Mouse (Mus musculus) cortical plate, adult 2 months (tissue): ENCODE results near the gene Hibadh. TPM values are rescaled to one million over a fixed set of nuclear protein-coding genes. Genes with fewer than 3 reads are reported as not detected.

Source experiments
- H3K27ac ChIP-seq: fragments of 200-500 bp; 2 replicates; pipeline ENCODE4 v1.5.1; 2012; ENCODE audit warnings: low read length, control low read depth, inconsistent platforms; ENCODE audit not compliant: insufficient read depth
- H3K4me1 ChIP-seq: fragments of 200-500 bp; 2 replicates; pipeline ENCODE4 v1.6.1; 2011; ENCODE audit warnings: low read length; ENCODE audit not compliant: control insufficient read depth, insufficient read depth
- H3K4me3 ChIP-seq: fragments of 200-500 bp; 2 replicates; pipeline ENCODE4 v1.5.1; 2011; ENCODE audit warnings: mild to moderate bottlenecking, low read length, control low read depth; ENCODE audit not compliant: insufficient read depth
- CTCF ChIP-seq: fragments of 200-500 bp; IDR thresholded peaks from 2 replicates; pipeline ENCODE4 v1.5.1; 2011; ENCODE audit warnings: mild to moderate bottlenecking, control low read depth, low read length; ENCODE audit not compliant: insufficient read depth; ENCODE audit errors: extremely low read depth
- POLR2A ChIP-seq: fragments of 200-500 bp; IDR thresholded peaks from 2 replicates; pipeline ENCODE4 v1.6.1; 2011; ENCODE audit warnings: mild to moderate bottlenecking, low read length, control low read depth; ENCODE audit not compliant: insufficient read depth; ENCODE audit errors: extremely low read depth
- polyA plus RNA-seq: library from polyadenylated mRNA; depleted of rRNA; stranded (reverse); fragments of >200 nt; gene quantifications from 2 replicates; pipeline ENCODE4 v1.2.3, GENCODE M21; 2012; rRNA removed

Hibadh gene
- polyA plus RNA-seq, 1 experiment: 55.8 TPM

DNA sequence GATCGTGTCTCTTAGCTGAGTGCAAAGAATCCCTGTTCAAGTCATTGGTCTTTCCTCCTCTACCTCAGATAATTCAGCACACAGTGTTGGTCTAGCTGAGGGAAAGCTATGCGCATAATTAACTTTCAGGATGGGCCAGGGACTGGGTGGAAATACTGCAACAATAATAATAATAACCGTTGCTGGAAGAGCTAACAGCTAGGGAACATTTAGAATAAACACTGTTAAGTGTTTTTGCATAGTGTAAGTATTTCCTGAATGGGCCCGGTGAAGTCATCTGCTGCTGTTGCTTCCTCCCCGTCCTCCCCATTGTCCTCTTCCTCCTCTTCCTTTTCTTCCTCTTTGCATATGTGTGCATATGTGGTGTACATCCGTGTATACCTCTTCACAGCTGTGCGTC, 132.2 kb downstream of the Hibadh start:
- 0 out of 2 replicates have a peak, but pooled peaks cover 1% of the 10 kb centered on the region for H3K4me1 ChIP-seq
- no peak overlapping the region for H3K27ac ChIP-seq
- TF ChIP-seq CTCF: no peak
- no peak overlapping the region for H3K4me3 ChIP-seq

DNA sequence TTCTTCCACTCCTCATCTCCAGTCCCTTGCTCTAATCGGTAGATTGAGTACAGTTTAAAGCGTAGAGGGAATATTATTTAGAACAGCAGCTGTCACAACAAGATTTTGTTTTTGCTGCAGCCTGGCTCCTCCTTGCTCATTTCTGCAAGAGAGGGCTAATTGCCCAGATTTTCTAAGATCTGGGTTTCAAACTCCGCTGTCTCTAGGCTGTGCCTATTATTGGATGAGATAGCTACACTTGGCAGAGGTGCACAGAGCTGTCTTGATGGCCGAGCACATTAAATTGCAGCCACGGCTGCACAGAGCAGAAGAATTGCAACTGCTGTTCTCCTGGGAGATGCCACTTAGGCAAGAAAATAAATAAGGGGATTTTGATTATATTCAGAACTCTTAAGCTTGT, 133.0 kb downstream of the Hibadh start:
- Histone ChIP-seq H3K4me3 (no peak overlapping the region), H3K4me1 (0 out of 2 replicates have a peak, but pooled peaks cover 1% of the 10 kb centered on the region), H3K27ac (no peak overlapping the region)
- TF ChIP-seq POLR2A (no peak), CTCF (no peak)

DNA sequence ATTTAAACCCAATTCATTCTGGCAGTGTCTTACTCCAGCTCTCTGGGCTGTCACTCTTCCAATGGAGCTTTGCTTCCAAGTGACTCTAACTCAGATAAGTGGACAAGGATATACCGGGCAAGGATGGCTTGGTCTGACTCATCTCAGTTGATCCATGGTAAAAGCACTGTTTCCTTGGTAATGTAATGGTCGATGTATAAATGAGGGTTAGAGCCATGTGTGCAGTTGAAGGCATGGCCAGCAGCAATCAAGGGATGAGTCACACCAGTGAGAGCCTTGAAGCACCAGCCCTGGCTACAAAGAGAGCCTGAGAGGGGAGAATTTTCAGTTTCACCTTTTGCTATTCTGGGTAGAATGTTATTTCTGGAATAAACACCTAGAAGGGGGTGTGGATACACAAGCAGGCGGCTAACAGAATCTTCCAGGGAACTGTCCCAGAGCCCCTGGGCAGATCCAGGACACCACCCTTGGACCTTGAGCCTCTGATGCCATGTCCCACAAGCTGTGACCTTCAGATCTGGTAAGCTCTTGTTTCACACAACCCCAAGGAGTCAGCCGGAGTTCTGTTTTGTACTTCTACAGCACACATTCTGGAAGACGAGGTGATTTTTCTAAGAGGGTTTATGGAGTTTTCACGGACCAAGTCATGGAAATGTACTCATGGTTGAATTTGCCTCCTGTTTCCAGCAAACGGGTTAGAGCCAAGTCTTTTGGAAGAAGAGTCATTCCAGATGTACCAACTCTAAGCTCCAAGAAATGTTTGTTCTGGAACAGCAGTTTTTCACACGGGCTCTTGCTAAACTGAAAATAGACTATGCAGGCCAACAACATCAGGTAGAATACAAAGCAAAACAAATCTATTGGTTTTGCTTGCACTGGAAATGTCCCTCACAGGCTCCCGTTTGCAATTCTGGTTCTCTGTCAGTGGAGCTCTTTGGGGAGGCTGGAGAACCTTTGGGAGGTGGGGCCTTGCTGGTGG, 134.1 kb downstream of the Hibadh start:
- TF ChIP-seq POLR2A: no peak
- TF ChIP-seq CTCF: no peak
- Histone ChIP-seq H3K4me1 (0 out of 2 replicates have a peak, but pooled peaks cover 1% of the 10 kb centered on the region), H3K4me3 (no peak overlapping the region)

DNA sequence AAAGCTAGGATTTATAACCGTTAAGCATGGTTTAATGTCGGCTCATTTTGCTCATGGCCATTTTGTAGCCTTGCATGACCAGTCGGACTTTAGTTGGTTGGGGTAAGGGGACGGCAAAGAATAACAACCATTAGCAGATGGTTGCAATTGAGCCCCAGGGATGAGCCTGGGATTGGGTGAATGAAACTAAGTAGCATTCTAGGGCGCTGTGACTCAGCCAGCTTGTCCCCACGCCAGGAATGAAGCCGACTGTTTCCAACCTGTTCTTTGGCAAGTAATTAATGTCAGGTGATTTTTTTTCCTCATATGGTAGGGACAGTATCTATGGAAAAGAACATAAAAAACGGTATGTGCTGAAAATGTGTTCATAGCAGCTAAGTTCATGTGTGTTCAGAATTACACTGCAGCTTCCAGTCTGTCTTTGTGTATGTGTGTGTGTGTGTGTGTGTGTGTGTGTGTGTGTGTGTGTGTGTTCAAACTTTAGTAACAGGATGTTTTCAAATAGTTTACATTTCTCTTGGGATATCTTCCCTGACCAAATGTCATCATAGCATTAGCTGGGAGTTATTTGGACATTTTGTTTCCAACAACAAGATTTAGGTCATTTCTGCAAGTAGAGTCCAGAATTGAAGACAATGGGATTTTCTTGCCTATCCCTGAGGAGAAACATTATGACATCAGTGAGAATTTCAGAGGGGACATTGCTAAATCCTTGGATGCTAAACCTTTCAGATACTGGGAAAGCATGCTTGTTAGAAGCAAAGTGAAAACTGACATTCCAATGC, 135.3 kb downstream of the Hibadh start:
- Histone ChIP-seq H3K27ac (no peak overlapping the region), H3K4me3 (no peak overlapping the region), H3K4me1 (0 out of 2 replicates have a peak, but pooled peaks cover 1% of the 10 kb centered on the region)
- TF ChIP-seq CTCF (no peak), POLR2A (no peak)

More for the DNA sequence above, 134.1 kb downstream of the Hibadh start:
- no peak overlapping the region for H3K27ac ChIP-seq

DNA sequence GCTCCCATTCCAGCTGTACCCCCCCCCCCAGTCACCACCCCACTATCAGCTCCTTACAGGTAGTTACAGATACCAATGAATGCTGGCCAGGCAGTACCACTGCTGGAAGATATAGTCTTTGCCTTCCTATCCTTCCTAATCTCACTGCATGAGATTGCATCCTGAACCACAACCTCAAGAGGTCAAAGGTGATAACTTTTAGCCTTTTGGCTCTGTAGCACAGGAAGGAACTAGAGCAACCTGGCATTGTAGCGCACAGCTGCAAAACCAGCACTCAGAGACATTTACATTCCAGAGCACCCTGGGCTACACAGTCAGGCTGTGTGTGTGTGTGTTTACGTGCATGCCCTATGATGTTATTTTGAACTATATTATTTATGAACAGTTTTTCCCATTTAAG, 137.2 kb downstream of the Hibadh start:
- TF ChIP-seq CTCF (no peak), POLR2A (no peak)
- no peak overlapping the region for H3K4me3 ChIP-seq
- no peak overlapping the region for H3K27ac ChIP-seq
- H3K4me1 ChIP-seq: 0 out of 2 replicates have a peak, but pooled peaks cover 1% of the 10 kb centered on the region

DNA sequence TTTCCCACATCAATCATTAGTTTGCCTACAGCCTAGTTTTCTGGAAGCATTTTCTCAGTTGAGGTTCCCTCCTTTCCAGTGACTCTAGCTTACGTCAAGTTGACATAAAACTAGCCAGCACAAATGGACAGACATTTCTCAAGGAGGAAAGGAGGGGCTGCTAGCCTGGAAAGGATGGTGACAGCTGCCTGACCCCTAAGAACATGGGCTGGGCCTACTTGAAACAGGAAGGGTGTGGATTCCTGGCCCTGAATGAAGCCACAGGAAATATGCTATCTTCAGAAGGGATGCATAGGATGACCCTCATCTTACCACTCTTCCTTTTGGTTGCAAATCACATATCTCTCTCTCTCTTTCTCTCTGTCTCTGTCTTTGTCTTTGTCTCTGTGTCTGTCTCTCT, 138.7 kb downstream of the Hibadh start:
- no peak overlapping the region for H3K4me3 ChIP-seq
- TF ChIP-seq CTCF (no peak), POLR2A (no peak)
- H3K4me1 ChIP-seq: no peaks in the 10 kb centered on the region
- H3K27ac ChIP-seq: no peak overlapping the region

Other genes starting within 250 kb of the Hibadh start
- 79.0 and 80.3 TPM in 2 replicates for gene Tax1bp1, start 73.3 kb upstream of the Hibadh start, polyA plus RNA-seq